Mouse (Mus musculus) cerebellum, postnatal 36 days (tissue): ENCODE data around the gene Xpnpep3.
A peak's percentile ranks its signal among the peaks of the same experiment; 100 is the strongest.
"Not testable (repeated sequence)": the region's sequence is repeated elsewhere in the genome, so short reads cannot be mapped to it uniquely, and the experiment has no call there.

Experiments
- DNase-seq, 2 experiments: peaks; one replicate each; pipeline ENCODE4 v3.0.0; 2021 to 2022; ENCODE audit warnings: mixed read lengths in 2 of 2

The Xpnpep3 gene

DNA sequence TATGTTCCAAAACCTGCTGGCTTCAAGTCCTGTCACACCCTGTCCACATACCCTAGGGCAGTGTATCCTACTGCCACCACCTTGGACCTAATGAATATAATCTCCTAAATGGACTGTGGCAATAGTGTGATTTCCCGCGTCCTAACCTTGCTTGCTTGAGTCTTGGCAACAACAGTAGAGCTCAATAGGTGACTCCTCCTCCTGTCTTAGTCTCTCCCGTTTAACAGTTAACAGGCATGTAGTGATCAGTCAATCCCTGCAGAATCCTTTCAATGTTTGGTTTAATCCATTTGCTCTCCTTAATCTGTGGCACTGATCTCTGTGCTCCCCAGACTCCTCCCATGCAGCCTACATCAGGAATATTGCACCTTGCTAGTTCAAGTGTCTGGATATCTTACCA is 5.1 kb downstream of the Xpnpep3 start:
- DNase-seq: no peak

GRCm38 (mm10) chr15:81408199-81408598 is 8.3 kb downstream of the Xpnpep3 start, which contains the start of gene Dnajb7:
Dnajb7 (minus strand) TSS chr15:81408299.
- no peak for DNase-seq

DNA sequence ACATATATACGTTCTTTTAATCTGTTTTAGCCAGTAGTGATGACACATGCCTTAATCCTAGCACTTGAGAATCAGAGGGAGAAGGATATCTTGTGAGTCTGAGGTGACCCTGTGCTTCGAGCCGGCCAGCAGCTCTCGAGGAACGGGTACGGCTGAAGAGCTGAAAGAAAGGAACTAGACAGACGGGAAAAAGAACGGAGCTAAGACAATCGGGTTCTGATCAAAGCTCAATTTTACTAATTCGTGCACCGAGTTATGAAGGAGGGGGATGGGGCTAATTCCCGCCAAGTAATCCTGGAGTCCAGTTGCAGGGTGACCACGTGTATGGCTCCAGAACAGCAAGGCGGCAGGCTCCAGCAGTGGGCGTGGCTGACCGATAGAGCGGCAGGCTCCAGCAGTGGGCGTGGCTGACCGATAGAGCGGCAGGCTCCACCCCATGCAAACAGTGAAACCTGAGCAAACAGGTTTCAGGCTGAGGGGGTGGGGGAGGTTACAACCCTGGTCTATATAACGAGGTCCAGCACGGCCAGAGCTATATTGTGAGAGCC is 16.9 kb downstream of the Xpnpep3 start:
- peak in 1 of 2 experiments; percentile 4 for DNase-seq

DNA sequence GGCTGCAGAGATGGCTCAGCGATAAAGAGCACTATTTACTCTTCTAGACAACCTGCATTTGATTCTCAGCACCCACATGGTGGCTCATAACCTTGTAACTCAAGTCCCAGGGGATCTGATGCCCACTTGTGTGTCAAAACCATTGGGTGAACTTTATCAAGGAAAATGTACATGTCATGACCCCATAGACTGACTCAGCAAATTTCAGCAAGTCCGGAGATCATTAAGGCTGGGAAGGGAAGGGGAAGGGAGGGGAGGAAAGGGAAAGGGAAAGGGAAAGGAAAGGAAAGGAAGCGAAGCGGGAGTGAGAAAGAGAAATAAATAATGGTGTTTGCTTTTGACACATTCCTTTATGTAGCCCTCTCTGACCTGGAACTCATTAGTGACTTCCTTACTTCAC is 18.1 kb downstream of the Xpnpep3 start:
- no peak for DNase-seq

DNA sequence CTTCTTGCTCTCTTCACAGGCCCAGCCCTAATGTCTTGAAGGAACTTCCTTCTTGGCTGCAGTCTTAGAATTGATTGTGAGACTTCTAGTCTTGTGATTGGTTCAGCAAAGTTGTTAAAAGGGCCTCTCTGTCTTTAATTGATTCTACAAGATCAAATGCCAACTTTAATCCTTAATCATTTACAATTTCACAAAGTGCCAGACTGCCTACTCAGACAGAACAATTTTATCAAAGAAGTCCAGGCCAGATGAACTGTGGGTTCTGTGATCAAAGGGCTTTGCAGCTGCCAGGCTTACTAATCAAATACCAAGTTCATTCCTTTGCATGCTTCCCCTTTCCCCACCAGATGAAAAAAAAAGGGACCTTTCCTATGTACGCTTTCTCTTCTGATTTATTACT is 21.5 kb downstream of the Xpnpep3 start:
- no peak for DNase-seq

GRCm38 (mm10) chr15:81422156-81422681 is 22.3 kb downstream of the Xpnpep3 start:
- no peak for DNase-seq

DNA sequence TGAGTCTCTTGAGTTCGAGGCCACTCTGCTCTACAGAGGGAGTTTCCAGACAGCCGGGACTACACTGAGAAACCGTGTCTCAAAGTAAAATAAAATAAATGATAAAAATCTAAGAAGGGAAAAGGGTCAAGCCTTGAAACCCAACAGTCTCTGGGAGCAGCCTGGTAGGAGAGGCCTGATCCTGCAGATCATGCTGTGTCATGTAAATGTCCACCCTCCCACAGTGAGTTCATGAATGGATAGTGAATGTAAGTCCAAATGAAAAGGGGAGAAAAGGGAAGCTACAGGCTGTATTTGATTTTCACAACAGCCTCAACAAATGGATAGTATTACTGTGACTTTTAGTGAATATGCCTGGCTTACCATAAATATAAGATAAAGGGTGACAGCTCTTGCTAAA is 25.4 kb downstream of the Xpnpep3 start:
- DNase-seq: no peak

DNA sequence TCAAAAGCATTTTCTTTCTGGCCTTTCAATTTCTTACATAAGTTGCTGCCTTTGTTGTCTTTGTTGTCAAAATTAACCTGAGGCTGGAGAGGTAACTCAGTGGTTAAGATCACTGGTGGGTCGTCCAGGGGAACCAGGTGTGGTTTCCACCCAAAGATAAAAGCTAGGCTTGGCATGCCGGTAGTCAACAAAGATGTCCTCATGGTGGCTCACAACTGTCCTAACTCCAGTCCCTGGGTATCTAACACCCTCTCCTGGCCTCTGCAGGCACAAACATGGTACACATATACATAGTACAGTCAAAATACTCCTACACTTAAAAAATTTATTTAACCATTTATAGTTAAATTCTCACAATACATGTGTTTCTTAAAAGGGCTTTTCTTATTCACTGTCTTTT is 28.0 kb downstream of the Xpnpep3 start:
- no peak for DNase-seq

DNA sequence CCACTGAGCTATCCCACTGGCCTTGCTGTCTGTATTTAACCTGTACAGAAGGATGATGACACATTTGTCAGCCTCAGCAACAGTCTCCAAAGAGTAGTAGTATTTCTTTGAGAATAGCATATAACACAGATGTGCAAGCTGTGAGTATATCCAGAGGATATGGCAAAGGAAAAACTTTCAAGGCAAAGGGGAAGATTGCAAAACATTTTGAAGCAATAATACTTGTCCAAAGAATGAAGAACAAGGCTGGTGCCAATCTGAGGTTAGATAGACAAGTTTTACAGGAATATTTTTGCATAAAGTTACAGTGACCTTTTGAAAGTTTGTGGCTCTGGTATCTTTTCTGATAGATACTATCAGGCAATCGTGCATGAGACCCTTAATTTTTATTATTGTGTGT is 31.3 kb downstream of the Xpnpep3 start:
- no peak for DNase-seq

GRCm38 (mm10) chr15:81438345-81438744 is 38.4 kb downstream of the Xpnpep3 start:
- DNase-seq: no peak

DNA sequence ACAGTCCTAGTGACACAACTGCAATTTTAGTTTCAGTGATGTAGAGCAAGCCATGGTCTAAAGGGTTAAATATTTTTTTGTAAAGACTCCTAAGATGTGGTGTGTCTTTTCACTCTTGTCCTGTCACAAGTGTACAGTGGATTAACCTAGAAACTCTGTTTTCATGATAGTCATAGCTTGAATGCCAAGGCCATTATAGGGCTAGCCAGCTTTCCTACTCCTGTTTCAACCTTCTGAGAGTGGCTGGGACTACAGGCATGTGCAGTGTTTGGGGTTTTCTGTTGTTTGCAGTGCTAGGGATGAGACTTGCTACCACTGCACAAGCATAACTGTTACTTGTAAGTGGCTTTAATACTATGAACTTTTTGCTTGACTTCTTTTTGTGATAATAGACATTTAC is 39.3 kb downstream of the Xpnpep3 start:
- no peak for DNase-seq

DNA sequence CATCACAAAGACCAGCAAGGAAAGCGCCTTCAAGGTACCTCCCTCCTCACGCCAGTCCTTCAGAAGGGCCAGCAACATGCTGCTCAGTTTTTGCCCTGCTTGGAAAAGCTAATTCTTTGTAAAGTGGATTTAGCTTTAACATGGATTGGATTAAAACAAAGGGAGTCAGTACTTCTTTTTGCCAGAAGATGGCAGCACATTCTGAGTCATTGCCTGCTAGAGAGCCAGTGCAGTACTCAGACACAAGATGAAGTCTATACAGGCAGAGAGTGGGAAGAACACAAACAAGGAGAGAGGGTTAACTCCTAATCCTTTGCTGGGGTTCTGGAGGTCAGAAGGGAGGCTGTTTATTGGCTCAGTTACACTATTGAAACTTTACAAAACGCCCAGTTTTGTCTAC is 48.5 kb downstream of the Xpnpep3 start:
- peak; percentile 14 to 73 for DNase-seq

- no peak for DNase-seq
These were observed 61.6 kb downstream of the Xpnpep3 start for GRCm38 (mm10) chr15:81461523-81461922.

DNA sequence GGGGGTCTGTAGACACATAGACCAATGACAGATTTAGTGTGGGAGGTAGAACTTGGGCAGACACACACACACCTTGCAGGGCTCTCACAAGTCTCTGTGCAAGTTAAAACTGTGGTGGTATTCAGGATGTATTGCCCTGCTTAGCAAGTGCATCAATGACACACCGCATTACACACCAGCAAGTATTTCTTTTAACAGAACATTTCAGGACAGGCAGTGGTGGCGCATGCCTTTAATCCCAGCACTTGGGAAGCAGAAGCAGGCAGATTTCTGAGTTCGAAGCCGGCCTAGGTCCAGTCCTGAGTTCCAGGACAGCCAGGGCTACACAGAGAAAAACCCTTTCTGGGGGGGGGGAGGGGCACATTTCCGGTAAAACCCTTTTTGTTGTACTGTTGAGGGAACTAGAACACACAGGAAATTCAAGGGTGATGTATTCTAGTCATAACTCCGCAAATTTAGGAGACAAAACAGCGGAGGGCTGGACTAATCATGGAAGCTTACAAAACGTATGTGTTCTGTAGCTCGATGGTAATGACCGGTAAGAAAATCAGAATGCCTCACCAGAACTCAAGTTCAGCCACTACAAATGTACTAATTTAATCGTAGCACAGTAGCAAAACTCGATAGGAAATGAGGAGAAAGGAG is 65.2 kb downstream of the Xpnpep3 start:
- DNase-seq: no peak

DNA sequence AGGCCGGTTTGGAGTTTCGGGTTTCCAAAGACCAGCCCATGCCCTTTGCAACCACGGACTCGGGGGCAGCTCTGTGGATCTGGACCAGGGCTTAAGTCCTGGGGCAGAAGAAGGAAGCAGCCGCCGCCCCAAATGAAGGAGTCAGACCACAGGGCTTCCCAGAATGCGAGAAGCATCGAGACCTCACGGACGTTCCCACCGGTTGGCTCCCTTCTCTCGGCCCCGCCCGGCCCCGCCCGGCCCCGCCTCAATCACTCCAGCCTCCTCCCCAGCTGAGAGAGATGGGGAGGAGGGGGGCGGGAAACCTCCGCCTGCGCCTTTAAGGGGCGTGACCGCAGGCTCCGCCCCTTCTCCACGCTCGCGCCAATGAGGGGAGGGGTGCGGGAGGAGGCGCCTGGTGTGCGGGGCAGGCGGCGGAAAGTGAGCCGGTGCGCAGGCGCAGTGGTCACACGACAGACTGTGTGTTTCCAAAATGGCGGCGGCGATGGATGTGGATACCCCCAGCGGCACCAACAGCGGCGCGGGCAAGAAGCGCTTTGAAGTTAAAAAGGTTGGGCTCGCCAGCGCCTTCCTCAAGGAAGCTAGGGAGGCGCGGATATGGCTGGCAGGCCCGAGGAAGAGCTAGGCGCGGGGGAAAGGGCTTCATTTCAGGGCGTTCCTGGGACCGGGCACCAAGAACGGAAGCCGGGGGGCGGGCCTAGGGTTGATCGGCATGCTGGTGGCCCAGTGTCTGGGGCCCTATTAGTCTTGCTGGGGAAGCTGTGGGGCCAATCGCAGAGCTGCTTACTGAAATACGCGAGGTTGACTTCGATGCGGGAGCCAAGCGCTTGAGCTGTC is 66.2 kb downstream of the Xpnpep3 start, which contains the start of gene Rbx1:
Rbx1 (plus strand) TSS at position 396 of the 837 bp plus-strand sequence.
- DNase-seq: peak; percentile 99

GRCm38 (mm10) chr15:81466738-81467113 is 66.8 kb downstream of the Xpnpep3 start:
- DNase-seq: no peak

- no peak for DNase-seq
These were observed 70.8 kb downstream of the Xpnpep3 start for GRCm38 (mm10) chr15:81470735-81471134.

GRCm38 (mm10) chr15:81472256-81472655 is 72.3 kb downstream of the Xpnpep3 start:
- DNase-seq: no peak

DNA sequence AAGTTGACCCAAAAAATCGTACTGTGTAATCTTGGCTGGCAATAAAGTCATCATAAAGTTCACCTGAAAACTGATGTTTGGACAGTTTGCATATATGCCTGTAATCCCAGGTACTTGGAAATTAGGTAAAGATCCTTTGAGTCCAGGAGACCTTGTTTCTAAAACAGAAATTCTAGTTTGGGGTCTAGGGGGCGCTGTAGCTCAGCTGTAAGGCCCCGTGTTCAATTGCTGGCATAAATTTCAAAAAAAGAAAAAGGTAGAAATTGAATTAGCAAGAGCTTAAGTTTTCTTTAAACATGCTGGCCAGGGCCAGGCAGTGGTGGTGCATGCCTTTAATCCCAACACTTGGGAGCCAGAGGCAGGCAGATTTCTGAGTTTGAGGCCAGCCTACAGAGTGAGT is 75.7 kb downstream of the Xpnpep3 start:
- DNase-seq: peak in 1 of 2 experiments; percentile 28

- DNase-seq: no peak
These were observed 76.7 kb downstream of the Xpnpep3 start for GRCm38 (mm10) chr15:81476597-81476996.

DNA sequence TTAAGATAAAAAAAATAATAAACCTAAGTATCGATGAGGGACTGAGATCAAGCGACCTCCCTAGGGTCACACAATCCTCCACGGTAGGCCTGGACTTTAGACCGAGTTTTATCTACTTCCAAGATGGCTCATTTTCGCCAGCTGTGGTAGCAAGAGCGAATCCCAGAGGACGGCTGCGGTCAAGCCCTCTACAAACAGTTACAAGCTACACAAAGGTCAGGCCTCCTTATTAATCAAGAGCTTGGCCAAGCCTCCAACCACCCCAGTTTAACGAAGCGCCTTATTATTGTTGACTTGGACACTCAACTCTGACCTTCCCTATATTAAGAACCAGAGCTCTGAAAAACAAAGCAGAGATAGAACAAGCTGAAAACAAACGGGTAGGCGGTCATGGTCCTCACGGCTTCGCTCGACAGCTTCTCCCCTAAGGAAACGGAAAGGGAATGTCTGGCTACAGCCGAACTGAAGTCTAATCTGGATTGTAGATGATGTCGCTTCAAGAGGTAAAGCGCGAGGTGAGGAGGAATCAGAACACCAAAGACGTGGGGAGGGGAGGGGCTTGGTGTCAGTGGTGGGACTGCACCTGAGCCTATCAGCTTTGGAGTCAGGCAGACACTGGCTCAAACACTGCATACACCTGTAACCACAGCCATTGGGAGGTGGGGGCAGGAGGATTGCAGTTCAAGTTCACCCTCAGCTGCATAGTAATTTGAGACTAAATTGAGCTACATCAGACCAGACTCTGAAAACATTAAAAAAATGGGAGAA is 79.7 kb downstream of the Xpnpep3 start:
- DNase-seq: no peak

- not testable (repeated sequence) for DNase-seq
These were observed 80.3 kb downstream of the Xpnpep3 start for GRCm38 (mm10) chr15:81480284-81480683.

DNA sequence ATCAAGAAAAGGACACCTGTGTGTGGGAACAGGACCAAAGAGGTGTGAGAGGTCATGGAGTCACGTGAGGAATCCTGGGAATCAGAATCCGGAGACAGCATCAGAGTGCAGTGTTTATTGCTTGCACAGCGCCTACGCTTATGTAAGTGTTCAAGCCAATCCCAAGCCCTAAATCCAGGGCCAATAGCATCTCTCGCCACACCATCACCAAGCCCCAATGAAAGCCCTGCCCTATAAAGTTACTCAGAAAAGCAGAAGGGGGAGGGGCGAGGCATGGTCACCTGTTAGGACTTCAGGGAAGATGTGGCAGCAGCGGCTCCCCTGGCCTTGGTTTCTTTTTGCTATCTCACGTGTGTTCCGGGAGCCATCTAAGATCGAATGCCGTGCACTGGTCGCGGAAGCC is 81.0 kb downstream of the Xpnpep3 start:
- DNase-seq: peak; percentile 48 to 62
